Mouse (Mus musculus): Measurements from ENCODE around the gene Zfp40. TPM values are rescaled to one million over a fixed set of nuclear protein-coding genes. Genes with fewer than 3 reads are reported as not detected.
"Not testable (repeated sequence)": the region's sequence is repeated elsewhere in the genome, so short reads cannot be mapped to it uniquely, and the experiment has no call there.

Gene Zfp40
- polyA plus RNA-seq (2011; ENCODE audit: insufficient read length, low read depth, missing spikeins), result 7.6 and 11.0 TPM in 2 replicates

DNA sequence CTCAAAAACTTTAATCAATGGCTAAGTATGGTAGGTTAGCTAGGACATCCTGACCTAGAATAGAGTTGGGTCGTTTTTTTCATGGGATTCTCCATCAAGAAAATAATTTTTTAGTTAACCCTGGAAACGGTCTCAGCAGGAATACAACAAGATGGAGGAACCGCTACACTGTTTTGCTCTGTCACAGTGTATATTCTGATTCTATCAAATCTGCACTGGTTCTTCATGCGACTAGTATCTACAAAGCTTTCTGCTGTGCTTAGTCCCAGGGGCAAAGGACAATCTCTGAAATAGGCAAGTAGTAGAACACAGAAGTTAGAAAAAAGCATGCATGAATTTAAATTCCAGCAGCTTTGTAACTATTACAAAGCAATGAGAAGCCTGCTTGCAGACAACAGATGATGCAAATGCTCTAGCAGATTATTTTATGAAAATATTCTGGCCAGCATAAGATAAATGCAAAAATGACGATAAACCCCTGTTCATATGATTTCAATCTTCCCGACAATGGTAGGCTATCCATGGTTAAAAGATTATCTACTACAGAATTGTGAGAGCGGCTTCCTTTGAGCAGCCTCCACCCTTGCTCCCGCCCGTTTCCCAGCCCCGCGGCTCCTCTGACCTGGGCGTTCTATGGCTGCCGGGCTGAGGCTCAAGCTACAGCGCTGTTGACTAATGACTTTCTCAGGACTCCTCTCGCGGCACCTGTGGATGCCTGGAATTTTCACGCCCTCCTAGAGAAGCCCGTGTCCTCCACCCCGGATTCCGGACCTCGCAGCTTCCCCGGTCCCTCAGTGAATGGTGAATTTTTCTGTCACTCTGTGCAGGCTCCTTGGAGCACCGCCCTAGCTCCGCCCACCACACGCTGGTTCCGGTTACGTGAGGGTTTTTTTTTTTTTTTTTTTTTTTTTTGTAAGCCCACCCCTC is at the start of gene Zfp40:
Gene Zfp40, minus strand, starts transcription at position 800 of the 927 bp plus-strand sequence.
- Histone ChIP-seq H3K27ac (ENCODE audit: insufficient read depth, low read length) (peak within 1 kb of the TSS; percentile 35; the same call in 1 of the 2 replicates), H3K4me3 (ENCODE audit: insufficient read depth, low read length) (peak within 1 kb of the TSS; percentile 98), H3K4me1 (ENCODE audit: control insufficient read depth, insufficient read depth, low read length) (no peaks in the 10 kb centered on the region)
- TF ChIP-seq POLR2A (IDR thresholded peaks at IDR 0.05; ENCODE audit: low read depth, low read length) (peak; percentile 65), CTCF (IDR thresholded peaks at IDR 0.05; ENCODE audit: borderline replicate concordance, insufficient read depth, low read length) (no peak)

DNA sequence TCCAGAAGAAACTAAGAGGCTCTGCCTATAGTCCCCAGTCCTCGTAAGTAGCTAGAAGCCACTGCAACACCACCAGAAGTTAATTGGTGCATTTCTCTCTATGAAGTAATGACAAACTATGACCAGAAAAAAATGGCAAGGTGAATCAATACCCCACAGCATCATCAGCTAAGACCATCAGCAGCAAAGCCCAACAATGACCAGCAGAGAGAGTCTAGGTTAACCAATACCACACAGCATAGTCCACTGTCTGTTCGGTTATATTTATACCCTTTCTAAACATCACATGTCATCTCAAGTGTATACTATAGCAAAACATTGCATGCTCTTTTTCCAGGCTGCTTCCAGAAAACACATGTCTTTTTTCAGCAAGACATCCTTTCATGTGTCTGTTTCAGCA is 25.3 kb upstream of the Zfp40 start:
- no peaks in the 10 kb centered on the region for H3K4me1 ChIP-seq (ENCODE audit: control insufficient read depth, insufficient read depth, low read length)
- H3K27ac ChIP-seq (ENCODE audit: insufficient read depth, low read length), result no peak overlapping the region
- H3K4me3 ChIP-seq (ENCODE audit: insufficient read depth, low read length), result no peak overlapping the region
- TF ChIP-seq CTCF (IDR thresholded peaks at IDR 0.05; ENCODE audit: borderline replicate concordance, insufficient read depth, low read length), result no peak
- TF ChIP-seq POLR2A (IDR thresholded peaks at IDR 0.05; ENCODE audit: low read depth, low read length), result no peak

DNA sequence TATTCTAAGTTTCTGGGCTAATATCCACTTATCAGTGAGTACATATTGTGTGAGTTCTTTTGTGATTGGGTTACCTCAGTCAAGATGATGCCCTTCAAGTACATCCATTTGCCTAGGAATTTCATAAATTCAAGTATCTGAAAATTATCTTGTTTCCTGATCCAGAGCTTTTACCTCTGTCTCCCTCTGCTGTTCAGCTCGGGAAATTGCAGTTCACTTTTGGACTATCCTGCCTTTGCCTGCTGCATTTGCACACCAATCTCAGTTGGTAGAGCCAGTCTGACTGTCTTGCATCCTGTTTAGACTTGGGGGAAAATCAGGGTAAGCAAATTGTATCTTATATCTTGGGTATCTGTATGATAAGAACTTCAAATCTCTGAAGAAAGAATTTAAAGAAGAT is 6.8 kb upstream of the Zfp40 start:
- not testable (repeated sequence) for H3K4me1 ChIP-seq (ENCODE audit: control insufficient read depth, insufficient read depth, low read length); H3K27ac ChIP-seq (ENCODE audit: insufficient read depth, low read length); H3K4me3 ChIP-seq (ENCODE audit: insufficient read depth, low read length)

DNA sequence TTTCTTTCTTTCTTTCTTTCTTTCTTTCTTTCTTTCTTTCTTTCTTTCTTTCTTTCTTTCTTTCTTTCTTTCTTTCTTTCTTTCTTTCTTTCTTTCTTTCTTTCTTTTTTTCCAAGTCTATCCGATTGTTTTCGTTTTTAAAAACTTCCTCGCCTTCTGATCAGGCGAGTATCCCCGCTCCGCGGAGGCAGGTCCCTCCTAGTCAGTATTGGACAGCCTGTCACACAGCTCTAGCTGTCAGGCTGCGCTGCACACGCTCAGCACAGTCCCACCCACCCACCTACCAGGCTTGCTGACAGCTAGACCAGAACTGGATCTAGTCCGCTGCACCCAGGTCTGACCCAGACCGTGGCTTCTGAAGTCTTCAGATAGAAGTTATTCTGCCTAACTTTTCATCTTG is 389 bp upstream of the Zfp40 start:
- Histone ChIP-seq H3K27ac (ENCODE audit: insufficient read depth, low read length) (no peak overlapping the region), H3K4me1 (ENCODE audit: control insufficient read depth, insufficient read depth, low read length) (no peaks in the 10 kb centered on the region), H3K4me3 (ENCODE audit: insufficient read depth, low read length) (peak overlapping the region; percentile 26)
- TF ChIP-seq POLR2A (IDR thresholded peaks at IDR 0.05; ENCODE audit: low read depth, low read length) (peak; percentile 44; the same call in 1 of the 2 replicates), CTCF (IDR thresholded peaks at IDR 0.05; ENCODE audit: borderline replicate concordance, insufficient read depth, low read length) (no peak)

DNA sequence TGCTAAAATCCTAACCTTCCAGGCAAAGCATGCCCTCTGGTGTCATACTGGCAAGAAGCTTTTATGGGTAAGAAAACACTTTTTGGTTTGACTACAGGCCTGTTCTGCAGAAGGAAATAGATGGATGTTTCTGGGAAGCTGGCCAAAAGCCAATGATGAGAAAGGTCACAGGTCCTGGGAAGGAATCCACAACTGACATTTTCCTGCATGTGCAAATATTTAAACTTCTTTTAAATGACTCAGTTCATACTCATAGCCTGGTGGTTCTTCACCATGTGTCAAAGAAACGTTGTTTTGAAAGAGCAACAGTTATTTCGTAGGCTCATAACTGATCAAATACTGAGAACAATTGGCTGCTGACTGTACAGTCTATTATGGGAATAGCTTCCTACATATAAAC is 5.4 kb downstream of the Zfp40 start:
- Histone ChIP-seq H3K4me3 (ENCODE audit: insufficient read depth, low read length) (no peak overlapping the region), H3K4me1 (ENCODE audit: control insufficient read depth, insufficient read depth, low read length) (no peaks in the 10 kb centered on the region; the same call in 1 of the 2 replicates), H3K27ac (ENCODE audit: insufficient read depth, low read length) (no peak overlapping the region; the same call in 1 of the 2 replicates)
- TF ChIP-seq CTCF (IDR thresholded peaks at IDR 0.05; ENCODE audit: borderline replicate concordance, insufficient read depth, low read length), result no peak
- TF ChIP-seq POLR2A (IDR thresholded peaks at IDR 0.05; ENCODE audit: low read depth, low read length), result no peak

Other genes with a start within 250 kb of the Zfp40 start
- not detected in 2 replicates for gene Vmn2r-ps130, start 132.1 kb downstream of the Zfp40 start, polyA plus RNA-seq (2011; ENCODE audit: insufficient read length, low read depth, missing spikeins)
- not detected in 2 replicates for gene Vmn2r114, start 119.3 kb upstream of the Zfp40 start, polyA plus RNA-seq (2011; ENCODE audit: insufficient read length, low read depth, missing spikeins)
- not detected in 2 replicates for gene Vmn2r115, start 150.5 kb upstream of the Zfp40 start, polyA plus RNA-seq (2011; ENCODE audit: insufficient read length, low read depth, missing spikeins)
- not detected in 2 replicates for gene Vmn2r116, start 191.4 kb upstream of the Zfp40 start, polyA plus RNA-seq (2011; ENCODE audit: insufficient read length, low read depth, missing spikeins)

Measured in embryonic fibroblast, embryonic 13.5 days (primary cell).